Mouse (Mus musculus) MEL (cell line): ENCODE data around the gene Bmp8b.

ENCODE experiments used
- CTCF ChIP-seq, 3 experiments: IDR thresholded peaks in 2 of 3; conservative IDR thresholded peaks in 1 of 3; 2 replicates each; pipeline ENCODE4 v1.5.1; 2011 to 2012; ENCODE audit warnings: low read length in 3 of 3, low read depth in 2 of 3, mild to moderate bottlenecking in 2 of 3, improper control_type of control experiment in 1 of 3, inconsistent platforms in 1 of 3, mixed read lengths in 1 of 3, moderate library complexity in 1 of 3; ENCODE audit not compliant: control insufficient read depth in 1 of 3, insufficient read depth in 1 of 3, poor library complexity in 1 of 3, severe bottlenecking in 1 of 3
- EP300 ChIP-seq, 2 experiments: IDR thresholded peaks; 2 replicates each; pipeline ENCODE4 v1.6.1; 2011; ENCODE audit warnings: improper control_type of control experiment in 2 of 2, low read length in 2 of 2, low read depth in 1 of 2, mild to moderate bottlenecking in 1 of 2
- GATA1 ChIP-seq: IDR thresholded peaks from 2 replicates; pipeline ENCODE4 v1.6.1; 2011; ENCODE audit warnings: low read depth, low read length, improper control_type of control experiment
- KAT2A ChIP-seq: conservative IDR thresholded peaks from 2 replicates; pipeline ENCODE4 v1.6.1; 2012; ENCODE audit warnings: low read depth, low read length, improper control_type of control experiment, inconsistent platforms
- POLR2A ChIP-seq, 2 experiments: IDR thresholded peaks; 2 replicates each; pipeline ENCODE4 v1.6.1; 2011 to 2012; ENCODE audit warnings: low read length in 2 of 2, mild to moderate bottlenecking in 2 of 2, control low read depth in 1 of 2, improper control_type of control experiment in 1 of 2, low read depth in 1 of 2, moderate library complexity in 1 of 2; ENCODE audit not compliant: control insufficient read depth in 1 of 2, insufficient read depth in 1 of 2, poor library complexity in 1 of 2
- POLR2AphosphoS2 ChIP-seq: IDR thresholded peaks from 2 replicates; pipeline ENCODE4 v1.6.1; 2011; ENCODE audit warnings: low read length, improper control_type of control experiment
- SIN3A ChIP-seq: IDR thresholded peaks from 2 replicates; pipeline ENCODE4 v1.6.1; 2012; ENCODE audit warnings: low read length, improper control_type of control experiment, inconsistent platforms
- TCF12 ChIP-seq: IDR thresholded peaks from 2 replicates; pipeline ENCODE4 v1.6.1; 2014; ENCODE audit warnings: low read depth, mild to moderate bottlenecking, inconsistent platforms, low read length, improper control_type of control experiment, moderate library complexity
- ZC3H11A ChIP-seq: IDR thresholded peaks from 2 replicates; pipeline ENCODE4 v1.6.1; 2012; ENCODE audit warnings: low read depth, mild to moderate bottlenecking, inconsistent platforms, low read length, improper control_type of control experiment
- ZMIZ1 ChIP-seq: IDR thresholded peaks from 2 replicates; pipeline ENCODE4 v1.6.1; 2012; ENCODE audit warnings: low read depth, mild to moderate bottlenecking, inconsistent platforms, low read length, improper control_type of control experiment, moderate library complexity

DNA sequence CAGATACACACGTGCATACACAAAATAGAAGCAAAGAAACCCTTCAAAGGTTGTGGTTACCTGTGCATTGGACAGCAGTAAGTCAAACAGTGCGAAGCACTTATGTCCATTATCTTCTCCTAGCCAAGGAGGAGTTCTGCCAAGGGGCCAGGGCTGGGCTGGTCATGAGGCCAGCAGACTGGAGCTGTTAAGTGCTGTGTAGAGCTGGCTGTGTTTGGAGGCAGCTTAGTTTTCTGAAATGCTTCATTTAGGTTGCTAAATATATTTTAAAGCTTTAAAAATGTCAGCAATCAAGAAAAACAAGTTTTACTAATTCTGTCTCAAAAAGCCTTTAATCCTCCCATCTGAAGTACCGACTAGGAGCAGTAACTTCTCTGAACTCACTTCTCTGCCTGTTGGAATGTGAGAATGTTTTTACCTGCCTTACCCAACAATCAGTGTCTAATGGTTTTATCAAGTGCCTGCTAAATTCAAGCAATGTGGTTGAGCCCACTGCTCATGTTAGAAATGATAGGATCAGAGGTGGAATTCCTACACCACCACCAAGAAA lies 48.3 kb upstream of the Bmp8b start:
- TF ChIP-seq ZC3H11A = no peak
- TF ChIP-seq CTCF (IDR thresholded peaks at IDR 0.05 in 2 of 3, conservative IDR thresholded peaks at IDR 0.05 in 1 of 3; ENCODE audit: control insufficient read depth in 1 of 3, insufficient read depth in 1 of 3, low read depth in 2 of 3, low read length in 3 of 3, poor library complexity in 1 of 3, severe bottlenecking in 1 of 3) = no peak
- TF ChIP-seq POLR2A (IDR thresholded peaks at IDR 0.05; ENCODE audit: control insufficient read depth in 1 of 2, insufficient read depth in 1 of 2, low read depth in 1 of 2, low read length in 2 of 2, poor library complexity in 1 of 2) = no peak
- no peak for TF ChIP-seq ZMIZ1
- no peak for TF ChIP-seq KAT2A
- TF ChIP-seq EP300 (IDR thresholded peaks at IDR 0.05; ENCODE audit: low read depth in 1 of 2, low read length in 2 of 2) = no peak
- no peak for TF ChIP-seq SIN3A
- TF ChIP-seq GATA1 = no peak
- no peak for TF ChIP-seq POLR2AphosphoS2
- TF ChIP-seq TCF12 = no peak
